Mouse (Mus musculus): Measurements from ENCODE around the gene Apc2.

DNA sequence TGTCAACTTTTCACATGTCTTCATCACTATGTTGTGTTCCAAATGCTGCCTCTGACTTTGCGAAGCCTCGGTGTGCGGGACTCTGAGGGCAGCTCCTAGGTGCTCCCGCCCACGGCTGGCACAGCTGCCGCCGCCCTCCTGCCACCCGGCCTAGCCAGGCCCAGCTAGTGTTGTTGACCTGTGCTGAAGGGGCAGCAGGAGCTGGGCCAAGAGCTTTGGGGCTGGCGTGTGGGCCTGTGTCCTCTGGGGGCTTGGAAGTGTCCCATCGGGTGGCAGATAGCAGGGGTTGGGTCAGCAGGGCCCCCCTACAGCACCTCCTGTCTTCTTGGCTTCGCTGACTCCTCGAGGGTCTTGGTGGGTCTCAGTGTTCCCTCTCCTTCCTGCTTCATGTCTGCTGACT lies 16.5 kb upstream of the Apc2 start:
- TF ChIP-seq EP300 (IDR thresholded peaks at IDR 0.05; ENCODE audit: low read depth) = no peak
- TF ChIP-seq CTCF (IDR thresholded peaks at IDR 0.05; ENCODE audit: low read depth) = no peak
